Mouse (Mus musculus): ENCODE measurements around the gene Ppfia4.
A peak's percentile ranks its signal among the peaks of the same experiment; 100 is the strongest.

Ppfia4 gene

GRCm38 (mm10) chr1:134297265-134297664 lies 35.5 kb downstream of the Ppfia4 start:
- peak; percentile 92 to 96 for DNase-seq

- no peak for DNase-seq
Measured at GRCm38 (mm10) chr1:134293738-134294604, 38.8 kb downstream of the Ppfia4 start.

- no peak for DNase-seq
Measured at GRCm38 (mm10) chr1:134293276-134293675, 39.5 kb downstream of the Ppfia4 start.

- DNase-seq = no peak
Measured at GRCm38 (mm10) chr1:134292601-134293000, 40.1 kb downstream of the Ppfia4 start.

GRCm38 (mm10) chr1:134292073-134292472 lies 40.7 kb downstream of the Ppfia4 start:
- DNase-seq = no peak

GRCm38 (mm10) chr1:134291555-134291954 lies 41.2 kb downstream of the Ppfia4 start:
- no peak for DNase-seq

- DNase-seq = peak; percentile 58 to 73
Measured at GRCm38 (mm10) chr1:134290909-134291308, 41.8 kb downstream of the Ppfia4 start.

GRCm38 (mm10) chr1:134290300-134290699 lies 42.4 kb downstream of the Ppfia4 start:
- no peak for DNase-seq

GRCm38 (mm10) chr1:134289598-134290099 lies 43.1 kb downstream of the Ppfia4 start, which contains the start of gene Myog:
TSS of gene Myog (plus strand) at chr1:134289989.
- no peak for DNase-seq

GRCm38 (mm10) chr1:134288239-134288638 lies 44.5 kb downstream of the Ppfia4 start:
- DNase-seq = no peak

GRCm38 (mm10) chr1:134285458-134286120 lies 47.1 kb downstream of the Ppfia4 start:
- no peak for DNase-seq

GRCm38 (mm10) chr1:134283108-134283507 lies 49.6 kb downstream of the Ppfia4 start:
- no peak for DNase-seq

- DNase-seq = no peak
Measured at GRCm38 (mm10) chr1:134282342-134282741, 50.4 kb downstream of the Ppfia4 start.

- no peak for DNase-seq
Measured at GRCm38 (mm10) chr1:134281563-134281962, 51.2 kb downstream of the Ppfia4 start.

- no peak for DNase-seq
Measured at GRCm38 (mm10) chr1:134280174-134280573, 52.6 kb downstream of the Ppfia4 start.

GRCm38 (mm10) chr1:134276823-134277222 lies 55.9 kb downstream of the Ppfia4 start:
- DNase-seq = no peak

GRCm38 (mm10) chr1:134275616-134276464 lies 56.9 kb downstream of the Ppfia4 start:
- DNase-seq = peak; percentile 82 to 88

GRCm38 (mm10) chr1:134274483-134274920 lies 58.2 kb downstream of the Ppfia4 start:
- DNase-seq = peak; percentile 86 to 90

GRCm38 (mm10) chr1:134273493-134274395 lies 59.0 kb downstream of the Ppfia4 start:
- peak; percentile 78 to 81 for DNase-seq

- peak in 1 of 2 experiments; percentile 45 for DNase-seq
Measured at GRCm38 (mm10) chr1:134272754-134273250, 59.9 kb downstream of the Ppfia4 start.

- DNase-seq = no peak
Measured at GRCm38 (mm10) chr1:134270026-134270425, 62.7 kb downstream of the Ppfia4 start.
